Mouse (Mus musculus) Patski (cell line): ENCODE measurements at regions not wholly inside any gene's neighbourhood (a gene's known extent, or its start where the extent isn't known, plus 50 kb on each side); places are given as distances from the start of the nearest gene placed in this dataset.
"Not testable (repeated sequence)": the region's sequence is repeated elsewhere in the genome, so short reads cannot be mapped to it uniquely, and the experiment has no call there.

Source experiments
- ATAC-seq: fragments of 100-300 bp; one replicate; pipeline ENCODE4 v1.8.0; 2021
- CTCF ChIA-PET: fragments of 350-600 bp; sonication (Branson Sonifier 250); formaldehyde crosslinking; loops from one replicate; lab custom pipeline; 2022; ENCODE audit warnings: inconsistent platforms; lab: Charles Lee
- POLR2A ChIA-PET: fragments of 350-600 bp; sonication (Branson Sonifier 250); formaldehyde crosslinking; loops from one replicate; lab custom pipeline; 2022; ENCODE audit warnings: antibody characterized with exemption, inconsistent platforms; lab: Charles Lee
- DNase-seq: peaks from one replicate; pipeline ENCODE4 v3.0.0-alpha.2; 2011; ENCODE audit warnings: low read depth, low spot score
- H3K27me3 ChIP-seq: fragments of 371-371 bp; one replicate; pipeline ENCODE4 v1.5.1; 2021
- CTCF ChIP-seq: fragments of 100-300 bp; IDR thresholded peaks from one replicate; pipeline ENCODE4 v1.5.1; 2021
- in situ Hi-C: fragments of 300-500 bp; cut with MboI; formaldehyde crosslinking; loops from 3 replicates; pipeline ENCODE4 v1.11.1; 2018; ENCODE audit warnings: low pct_unique_long_range_greater_than_20kb, mixed read lengths

- H3K27me3 ChIP-seq: peaks cover 10% of the 10 kb centered on the region
- TF ChIP-seq CTCF: no peak
- CTCF ChIA-PET: interaction anchor here (1.3 kb wide), 1 partner anchor 8 kb away, joined by 5 read pairs; no protein-coding TSS in a partner anchor
- no peak for DNase-seq
- POLR2A ChIA-PET: no interaction called here
- ATAC-seq: no peak
- in situ Hi-C loops: no loop called here
Measured at GRCm38 (mm10) chr10:46072550-46073470, 495.2 kb downstream of the Hace1 start.

DNA sequence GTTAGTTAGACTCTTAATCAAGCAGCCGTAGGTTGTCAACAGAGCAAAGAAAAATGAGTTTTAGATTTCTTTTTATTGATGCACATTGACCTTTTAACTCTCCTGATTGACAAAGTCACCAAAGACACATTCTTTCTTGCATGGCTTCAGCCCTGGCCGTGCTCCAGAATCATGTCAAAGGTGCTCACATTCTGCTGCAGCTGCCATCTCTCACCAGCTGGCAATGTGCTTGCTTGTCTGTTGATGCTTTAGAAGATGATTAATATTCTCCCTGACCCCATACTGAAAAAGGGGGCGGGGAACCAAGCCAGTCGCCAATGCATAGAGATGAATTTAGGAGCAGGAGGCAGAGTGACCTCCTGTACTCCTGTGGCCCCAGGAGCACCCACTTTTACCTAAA, 510.1 kb downstream of the Hace1 start:
- TF ChIP-seq CTCF: no peak
- ATAC-seq (no peak), DNase-seq (no peak)
- in situ Hi-C loops: no loop called here
- CTCF ChIA-PET: no interaction called here
- POLR2A ChIA-PET: no interaction called here
- H3K27me3 ChIP-seq: peaks cover 7% of the 10 kb centered on the region

DNA sequence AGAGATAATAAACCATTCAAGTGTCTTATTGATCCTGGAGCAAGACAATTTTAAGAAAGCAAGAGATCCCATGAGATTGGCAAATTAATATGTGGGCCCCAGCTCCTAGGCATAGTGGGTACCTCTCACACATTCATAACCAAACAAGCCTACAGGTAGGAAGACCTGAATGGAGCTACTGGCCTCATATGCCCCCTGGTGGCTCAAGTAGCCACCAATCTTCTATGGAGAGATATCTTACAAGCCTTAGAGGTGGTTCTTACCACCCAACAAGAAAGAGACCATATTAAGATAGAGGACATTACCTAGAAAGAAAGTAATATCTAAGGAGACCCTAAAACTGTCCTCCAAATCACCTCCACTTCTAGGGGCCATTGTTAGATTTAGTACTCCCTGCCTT, 523.2 kb downstream of the Hace1 start:
- CTCF ChIA-PET: no interaction called here
- no peak for ATAC-seq
- in situ Hi-C loops: no loop called here
- no peak for TF ChIP-seq CTCF
- no peaks in the 10 kb centered on the region for H3K27me3 ChIP-seq
- no peak for DNase-seq
- POLR2A ChIA-PET: interaction anchor here (0.6 kb wide), 1 partner anchor 26 kb away, joined by 3 read pairs; no protein-coding TSS in a partner anchor

DNA sequence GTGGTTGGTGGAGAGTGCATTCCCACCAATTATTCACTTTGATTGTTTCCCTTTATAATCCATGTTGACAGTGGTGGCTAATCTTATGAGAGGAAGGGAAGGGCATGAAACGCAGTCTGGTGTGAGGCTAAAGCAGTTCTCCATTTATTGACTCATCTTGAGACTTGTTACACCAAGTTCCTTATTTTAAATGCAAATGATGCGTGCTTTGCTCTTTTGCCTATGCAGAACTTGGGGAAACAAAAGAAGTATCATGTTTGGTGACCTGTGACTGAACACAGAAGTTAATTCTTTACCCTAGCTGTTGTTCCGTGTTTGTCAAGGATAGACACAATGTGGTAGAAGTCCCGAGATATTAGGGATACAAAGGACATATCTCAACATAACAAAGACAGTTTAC, 531.2 kb downstream of the Hace1 start:
- no peak for TF ChIP-seq CTCF
- DNase-seq (no peak), ATAC-seq (no peak)
- in situ Hi-C loops: no loop called here
- H3K27me3 ChIP-seq: peaks cover 3% of the 10 kb centered on the region
- ChIA-PET CTCF (no interaction called here), POLR2A (interaction anchor here (0.7 kb wide), 1 partner anchor 73 kb away, joined by 3 read pairs; no protein-coding TSS in a partner anchor)

DNA sequence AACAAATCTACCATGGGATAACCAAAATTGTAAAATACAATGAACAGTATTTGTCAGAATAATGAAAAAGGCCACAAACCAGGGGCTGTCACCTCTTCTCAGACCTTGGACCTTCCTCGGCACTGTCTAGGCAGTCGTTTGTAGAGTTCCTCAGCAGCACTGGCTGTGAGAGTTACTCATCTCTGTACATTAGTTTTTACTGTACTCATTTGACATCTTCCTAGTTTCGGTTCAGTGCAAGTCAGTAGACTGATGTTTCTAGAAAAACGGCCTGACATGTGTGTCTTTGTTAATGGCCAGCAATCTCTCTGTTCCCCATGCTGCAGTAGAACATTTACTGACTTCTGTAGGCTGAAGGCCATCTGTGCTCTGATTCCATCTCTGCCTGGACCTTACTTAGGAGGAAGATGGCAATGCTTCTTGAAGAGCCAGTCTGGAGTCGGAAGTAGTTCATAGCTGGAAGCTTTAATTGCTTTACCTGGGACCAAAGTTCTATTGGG, 537.1 kb downstream of the Hace1 start:
- in situ Hi-C loops: no loop called here
- ChIA-PET CTCF (no interaction called here), POLR2A (no interaction called here)
- no peak for ATAC-seq
- H3K27me3 ChIP-seq: peaks cover 3% of the 10 kb centered on the region
- no peak for TF ChIP-seq CTCF
- DNase-seq: no peak

- not testable (repeated sequence) for ATAC-seq, DNase-seq
Measured at GRCm38 (mm10) chr10:46122409-46122808, 544.8 kb downstream of the Hace1 start.

GRCm38 (mm10) chr10:46123795-46124194, 546.2 kb downstream of the Hace1 start:
- ChIA-PET POLR2A (no interaction called here), CTCF (no interaction called here)
- ATAC-seq: no peak
- TF ChIP-seq CTCF: no peak
- H3K27me3 ChIP-seq: no peaks in the 10 kb centered on the region
- no peak for DNase-seq
- in situ Hi-C loops: no loop called here

More at GRCm38 (mm10) chr10:46122409-46122808, 544.8 kb downstream of the Hace1 start:
- POLR2A ChIA-PET, H3K27me3 ChIP-seq, in situ Hi-C loops, CTCF ChIA-PET: not testable (repeated sequence)

DNA sequence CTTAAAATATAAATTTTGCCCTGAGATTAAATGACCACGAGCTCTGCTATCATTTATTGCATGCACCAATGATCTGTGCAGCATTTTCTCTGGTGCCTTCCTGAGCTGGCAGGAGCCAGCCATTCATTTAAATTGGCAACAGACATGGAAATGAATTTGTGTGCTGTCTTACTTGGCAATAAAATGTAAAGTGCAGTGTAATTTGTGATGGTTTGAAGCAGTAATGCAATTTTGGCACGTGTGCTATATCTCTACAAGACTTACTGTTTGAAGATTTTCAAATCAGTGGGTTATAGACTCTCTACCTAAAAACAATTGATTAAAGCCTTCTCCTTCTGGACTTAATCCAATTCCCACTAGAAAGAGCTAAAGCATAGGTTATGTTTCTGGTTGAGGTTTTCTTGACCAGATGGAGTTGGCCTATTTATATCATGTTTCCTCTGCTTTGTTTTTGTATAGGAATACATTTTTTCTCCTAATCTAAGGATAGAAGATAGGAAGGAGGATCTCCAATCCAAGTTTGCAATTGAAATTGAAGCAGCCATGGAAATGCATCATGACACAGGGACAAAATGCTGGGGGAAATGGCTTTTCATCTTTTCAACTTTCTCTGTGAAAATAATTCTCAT, 557.6 kb downstream of the Hace1 start:
- in situ Hi-C loops: no loop called here
- TF ChIP-seq CTCF: no peak
- no peak for DNase-seq
- ChIA-PET CTCF (no interaction called here), POLR2A (no interaction called here)
- H3K27me3 ChIP-seq: no peaks in the 10 kb centered on the region
- no peak for ATAC-seq

DNA sequence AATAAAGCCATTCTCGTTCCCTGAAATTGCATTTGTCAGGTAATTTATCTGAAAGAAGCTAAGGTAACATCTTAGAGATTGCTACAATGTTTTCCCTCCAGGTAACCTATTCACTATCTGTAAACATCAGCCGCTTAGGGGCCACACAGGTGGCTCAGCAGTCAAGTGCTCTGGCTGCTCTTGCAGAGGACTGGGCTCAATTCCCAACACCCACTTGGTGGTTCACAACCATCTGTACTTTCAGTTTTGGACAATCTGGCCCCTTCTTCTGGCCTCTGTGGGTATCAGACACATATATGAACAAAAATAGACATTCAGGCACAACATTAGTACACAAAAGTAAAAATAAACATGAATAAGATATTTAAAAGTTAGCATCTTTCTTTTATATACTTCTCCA, 596.4 kb downstream of the Hace1 start:
- CTCF ChIA-PET: no interaction called here
- DNase-seq (no peak), ATAC-seq (no peak)
- no peaks in the 10 kb centered on the region for H3K27me3 ChIP-seq
- POLR2A ChIA-PET: no interaction called here
- TF ChIP-seq CTCF: no peak
- in situ Hi-C loops: no loop called here

GRCm38 (mm10) chr10:46185763-46186458, 608.3 kb downstream of the Hace1 start:
- no peak for DNase-seq
- H3K27me3 ChIP-seq: no peaks in the 10 kb centered on the region
- in situ Hi-C loops: no loop called here
- no peak for ATAC-seq
- CTCF ChIA-PET: no interaction called here
- POLR2A ChIA-PET: no interaction called here
- TF ChIP-seq CTCF: no peak
